Mouse (Mus musculus): ENCODE results near the gene Tgoln1.

DNA sequence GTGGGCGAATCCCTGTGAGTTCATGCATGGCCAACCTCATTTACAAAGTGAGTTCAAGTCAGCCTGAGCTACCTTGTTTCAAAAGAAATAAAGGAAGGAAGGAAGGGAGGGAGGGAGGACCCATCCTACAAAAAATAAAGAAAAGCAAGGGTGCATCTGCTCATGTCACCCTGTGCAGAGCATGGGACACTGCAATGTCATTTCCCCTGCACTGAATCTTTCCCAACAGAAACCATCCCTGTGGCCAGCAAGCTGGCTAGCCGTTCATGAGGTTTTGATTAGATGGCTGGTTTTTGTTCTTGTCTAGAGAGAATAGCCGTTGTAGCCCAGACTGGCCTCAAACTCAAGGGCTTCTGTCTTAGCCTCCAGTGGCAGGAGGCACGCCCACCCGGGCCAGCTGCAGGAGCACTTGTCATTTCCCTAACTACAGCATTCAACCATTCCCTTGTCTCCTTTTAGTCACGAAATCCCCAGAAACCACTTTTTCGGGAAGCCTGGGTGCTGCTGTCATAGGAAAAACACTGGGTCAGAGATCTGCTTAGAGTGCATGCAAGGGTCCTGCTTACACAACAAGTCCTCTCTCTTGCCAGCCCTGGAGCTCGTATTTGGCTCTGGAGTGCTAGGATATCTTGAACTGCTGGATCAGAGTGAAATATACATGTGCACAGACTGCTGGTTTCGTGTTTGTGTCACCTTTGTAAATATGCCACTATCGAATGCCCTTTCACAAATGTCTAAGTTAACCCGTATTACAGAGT lies 35.0 kb downstream of the Tgoln1 start:
- TF ChIP-seq CTCF (IDR thresholded peaks at IDR 0.05; ENCODE audit: control insufficient read depth, insufficient read depth, insufficient replicate concordance, low read depth, low read length) (no peak), POLR2A (IDR thresholded peaks at IDR 0.05; ENCODE audit: control insufficient read depth, low read depth, low read length) (no peak)

All from testis, adult 2 months (tissue).